Mouse (Mus musculus) MEL (cell line): ENCODE data around the gene Vps72. TPM values are rescaled to one million over a fixed set of nuclear protein-coding genes. Genes with fewer than 3 reads are reported as not detected.

Experiments
- DNase-seq: peaks from one replicate; pipeline ENCODE4 v3.0.0; 2011; ENCODE audit warnings: low read depth, low spot score
- H3K27ac ChIP-seq: 2 replicates; pipeline ENCODE4 v1.5.1; 2012; ENCODE audit warnings: low read depth, mild to moderate bottlenecking, control low read depth, low read length, moderate library complexity; ENCODE audit not compliant: control insufficient read depth
- H3K27me3 ChIP-seq, 2 experiments: fragments of 150-350 bp in 1 of 2; sonication (generic) in 1 of 2; 2 replicates each; pipeline ENCODE4 v1.6.1; 2012; ENCODE audit warnings: low read length in 2 of 2, mild to moderate bottlenecking in 2 of 2, improper control_type of control experiment in 1 of 2, moderate library complexity in 1 of 2; ENCODE audit not compliant: insufficient read depth in 2 of 2, control insufficient read depth in 1 of 2
- H3K36me3 ChIP-seq, 2 experiments: 2 replicates each; pipeline ENCODE4 v1.6.1; 2012 to 2014; ENCODE audit warnings: low read length in 2 of 2, improper control_type of control experiment in 1 of 2, inconsistent platforms in 1 of 2, mild to moderate bottlenecking in 1 of 2; ENCODE audit not compliant: insufficient read depth in 2 of 2, control insufficient read depth in 1 of 2
- H3K4me1 ChIP-seq, 2 experiments: fragments of 150-350 bp in 1 of 2; sonication (generic) in 1 of 2; 2 replicates each; pipeline ENCODE4 v1.6.1; 2012; ENCODE audit warnings: low read length in 2 of 2, improper control_type of control experiment in 1 of 2, mild to moderate bottlenecking in 1 of 2; ENCODE audit not compliant: insufficient read depth in 2 of 2, control insufficient read depth in 1 of 2
- H3K4me3 ChIP-seq, 2 experiments: fragments of 150-350 bp in 1 of 2; sonication (generic) in 1 of 2; 2 replicates each; pipeline ENCODE4 v1.5.1; 2012; ENCODE audit warnings: low read depth in 2 of 2, low read length in 2 of 2, mild to moderate bottlenecking in 2 of 2, moderate library complexity in 2 of 2, control low read depth in 1 of 2, improper control_type of control experiment in 1 of 2; ENCODE audit not compliant: control insufficient read depth in 1 of 2, insufficient read depth in 1 of 2
- H3K79me2 ChIP-seq: 2 replicates; pipeline ENCODE4 v1.6.1; 2012; ENCODE audit warnings: mild to moderate bottlenecking, low read length, moderate library complexity; ENCODE audit not compliant: control insufficient read depth, poor library complexity, insufficient read depth
- H3K9ac ChIP-seq: 2 replicates; pipeline ENCODE4 v1.6.1; 2012; ENCODE audit warnings: low read depth, mild to moderate bottlenecking, control low read depth, low read length, moderate library complexity; ENCODE audit not compliant: control insufficient read depth, poor library complexity, severe bottlenecking
- H3K9me3 ChIP-seq: fragments of 150-350 bp; sonication (generic); replicated peaks from 2 replicates; pipeline ENCODE4 v1.6.1; 2012; ENCODE audit warnings: mild to moderate bottlenecking, low read length, improper control_type of control experiment, moderate library complexity; ENCODE audit not compliant: insufficient read depth
- BHLHE40 ChIP-seq: IDR thresholded peaks from 2 replicates; pipeline ENCODE4 v1.6.1; 2012; ENCODE audit warnings: low read depth, mild to moderate bottlenecking, inconsistent platforms, low read length, improper control_type of control experiment, borderline replicate concordance
- CHD1 ChIP-seq: IDR thresholded peaks from 2 replicates; pipeline ENCODE4 v1.6.1; 2012; ENCODE audit warnings: low read depth, mild to moderate bottlenecking, inconsistent platforms, low read length, improper control_type of control experiment
- CHD2 ChIP-seq: IDR thresholded peaks from 2 replicates; pipeline ENCODE4 v1.6.1; 2011; ENCODE audit warnings: low read length, improper control_type of control experiment
- CTCF ChIP-seq, 3 experiments: IDR thresholded peaks in 2 of 3; conservative IDR thresholded peaks in 1 of 3; 2 replicates each; pipeline ENCODE4 v1.5.1; 2011 to 2012; ENCODE audit warnings: low read length in 3 of 3, low read depth in 2 of 3, mild to moderate bottlenecking in 2 of 3, improper control_type of control experiment in 1 of 3, inconsistent platforms in 1 of 3, mixed read lengths in 1 of 3, moderate library complexity in 1 of 3; ENCODE audit not compliant: control insufficient read depth in 1 of 3, insufficient read depth in 1 of 3, poor library complexity in 1 of 3, severe bottlenecking in 1 of 3
- E2F4 ChIP-seq: IDR thresholded peaks from 2 replicates; pipeline ENCODE4 v1.6.1; 2011; ENCODE audit warnings: low read depth, low read length, improper control_type of control experiment, borderline replicate concordance
- ELF1 ChIP-seq: IDR thresholded peaks from 2 replicates; pipeline ENCODE4 v1.6.1; 2014; ENCODE audit warnings: low read depth, mild to moderate bottlenecking, inconsistent platforms, low read length, improper control_type of control experiment, moderate library complexity
- EP300 ChIP-seq, 2 experiments: IDR thresholded peaks; 2 replicates each; pipeline ENCODE4 v1.6.1; 2011; ENCODE audit warnings: improper control_type of control experiment in 2 of 2, low read length in 2 of 2, low read depth in 1 of 2, mild to moderate bottlenecking in 1 of 2
- ETS1 ChIP-seq: IDR thresholded peaks from 2 replicates; pipeline ENCODE4 v1.6.1; 2012; ENCODE audit warnings: low read depth, mild to moderate bottlenecking, inconsistent platforms, low read length, improper control_type of control experiment, moderate library complexity
- GABPA ChIP-seq: IDR thresholded peaks from 2 replicates; pipeline ENCODE4 v1.6.1; 2012; ENCODE audit warnings: low read depth, mild to moderate bottlenecking, inconsistent platforms, low read length, improper control_type of control experiment, moderate library complexity
- HCFC1 ChIP-seq: IDR thresholded peaks from 2 replicates; pipeline ENCODE4 v1.6.1; 2012; ENCODE audit warnings: low read depth, mild to moderate bottlenecking, inconsistent platforms, low read length, improper control_type of control experiment, moderate library complexity
- JUND ChIP-seq: IDR thresholded peaks from 2 replicates; pipeline ENCODE4 v1.6.1; 2011; ENCODE audit warnings: low read depth, mild to moderate bottlenecking, improper control_type of control experiment, low read length
- MAFK ChIP-seq: IDR thresholded peaks from 2 replicates; pipeline ENCODE4 v1.6.1; 2011; ENCODE audit warnings: low read depth, mild to moderate bottlenecking, low read length, improper control_type of control experiment, borderline replicate concordance
- MAX ChIP-seq: IDR thresholded peaks from 2 replicates; pipeline ENCODE4 v1.6.1; 2011; ENCODE audit warnings: low read length, improper control_type of control experiment
- MAZ ChIP-seq: IDR thresholded peaks from 2 replicates; pipeline ENCODE4 v1.6.1; 2012; ENCODE audit warnings: low read depth, mild to moderate bottlenecking, inconsistent platforms, low read length, improper control_type of control experiment
- MEF2A ChIP-seq: IDR thresholded peaks from 2 replicates; pipeline ENCODE4 v1.6.1; 2014; ENCODE audit warnings: low read depth, mild to moderate bottlenecking, inconsistent platforms, low read length, improper control_type of control experiment; ENCODE audit not compliant: poor library complexity, insufficient replicate concordance, severe bottlenecking; ENCODE audit errors: extremely low read depth
- MXI1 ChIP-seq: IDR thresholded peaks from 2 replicates; pipeline ENCODE4 v1.6.1; 2011; ENCODE audit warnings: mild to moderate bottlenecking, low read depth, low read length, improper control_type of control experiment
- MYB ChIP-seq: IDR thresholded peaks from 2 replicates; pipeline ENCODE4 v1.6.1; 2011; ENCODE audit warnings: mild to moderate bottlenecking, low read depth, low read length, improper control_type of control experiment
- MYC ChIP-seq: IDR thresholded peaks from 2 replicates; pipeline ENCODE4 v1.6.1; 2011; ENCODE audit warnings: low read depth, mild to moderate bottlenecking, low read length, improper control_type of control experiment, moderate library complexity
- NELFE ChIP-seq: IDR thresholded peaks from 2 replicates; pipeline ENCODE4 v1.6.1; 2011; ENCODE audit warnings: low read depth, low read length, improper control_type of control experiment
- NRF1 ChIP-seq: IDR thresholded peaks from 2 replicates; pipeline ENCODE4 v1.6.1; 2014; ENCODE audit warnings: low read depth, mild to moderate bottlenecking, inconsistent platforms, low read length, improper control_type of control experiment, moderate library complexity; ENCODE audit not compliant: poor library complexity, insufficient read depth, severe bottlenecking
- POLR2AphosphoS2 ChIP-seq: IDR thresholded peaks from 2 replicates; pipeline ENCODE4 v1.6.1; 2011; ENCODE audit warnings: low read length, improper control_type of control experiment
- RAD21 ChIP-seq: IDR thresholded peaks from 2 replicates; pipeline ENCODE4 v1.6.1; 2011; ENCODE audit warnings: mild to moderate bottlenecking, low read depth, low read length, improper control_type of control experiment
- SIN3A ChIP-seq: IDR thresholded peaks from 2 replicates; pipeline ENCODE4 v1.6.1; 2012; ENCODE audit warnings: low read length, improper control_type of control experiment, inconsistent platforms
- SMC3 ChIP-seq: IDR thresholded peaks from 2 replicates; pipeline ENCODE4 v1.6.1; 2011; ENCODE audit warnings: low read depth, low read length, improper control_type of control experiment
- TAL1 ChIP-seq: IDR thresholded peaks from 2 replicates; pipeline ENCODE4 v1.6.1; 2012; ENCODE audit warnings: mild to moderate bottlenecking, inconsistent platforms, low read length, moderate library complexity, mixed read lengths
- TBP ChIP-seq: IDR thresholded peaks from 2 replicates; pipeline ENCODE4 v1.8.0; 2011; ENCODE audit warnings: low read depth, low read length, improper control_type of control experiment
- TCF12 ChIP-seq: IDR thresholded peaks from 2 replicates; pipeline ENCODE4 v1.6.1; 2014; ENCODE audit warnings: low read depth, mild to moderate bottlenecking, inconsistent platforms, low read length, improper control_type of control experiment, moderate library complexity
- UBTF ChIP-seq: IDR thresholded peaks from 2 replicates; pipeline ENCODE4 v1.6.1; 2012; ENCODE audit warnings: low read depth, mild to moderate bottlenecking, inconsistent platforms, low read length, improper control_type of control experiment, moderate library complexity, borderline replicate concordance; ENCODE audit not compliant: insufficient read depth
- USF2 ChIP-seq, 2 experiments: IDR thresholded peaks; 2 replicates each; pipeline ENCODE4 v1.6.1; 2011 to 2012; ENCODE audit warnings: improper control_type of control experiment in 2 of 2, low read length in 2 of 2, borderline replicate concordance in 1 of 2, inconsistent platforms in 1 of 2, low read depth in 1 of 2, mild to moderate bottlenecking in 1 of 2; ENCODE audit not compliant: insufficient read depth in 1 of 2
- ZC3H11A ChIP-seq: IDR thresholded peaks from 2 replicates; pipeline ENCODE4 v1.6.1; 2012; ENCODE audit warnings: low read depth, mild to moderate bottlenecking, inconsistent platforms, low read length, improper control_type of control experiment
- ZKSCAN1 ChIP-seq: IDR thresholded peaks from 2 replicates; pipeline ENCODE4 v1.6.1; 2012; ENCODE audit warnings: low read depth, mild to moderate bottlenecking, inconsistent platforms, low read length, improper control_type of control experiment, moderate library complexity
- ZMIZ1 ChIP-seq: IDR thresholded peaks from 2 replicates; pipeline ENCODE4 v1.6.1; 2012; ENCODE audit warnings: low read depth, mild to moderate bottlenecking, inconsistent platforms, low read length, improper control_type of control experiment, moderate library complexity
- ZNF384 ChIP-seq: IDR thresholded peaks from 2 replicates; pipeline ENCODE4 v1.6.1; 2012; ENCODE audit warnings: low read depth, mild to moderate bottlenecking, inconsistent platforms, low read length, improper control_type of control experiment
- polyA plus RNA-seq, 2 experiments: library from polyadenylated mRNA; stranded (reverse) in 1 of 2; unstranded in 1 of 2; fragments of >175 nt in 1 of 2; fragments of >200 nt in 1 of 2; gene quantifications; 2 replicates each; pipeline versions ENCODE4 v1.2.1 to v1.2.4; 2012; ENCODE audit warnings: low replicate concordance in 2 of 2, low read depth in 1 of 2; ENCODE audit not compliant: insufficient read length in 2 of 2, insufficient read depth in 1 of 2, missing spikeins in 1 of 2
- total RNA-seq: library from RNA; depleted of rRNA; stranded (reverse); fragments of 300-350 nt; gene quantifications from 2 replicates; pipeline ENCODE4 v1.2.3, GENCODE M21; 2012

Gene Vps72
- total and polyA plus RNA-seq, 3 experiments = 128 to 416 (median 266) TPM

DNA sequence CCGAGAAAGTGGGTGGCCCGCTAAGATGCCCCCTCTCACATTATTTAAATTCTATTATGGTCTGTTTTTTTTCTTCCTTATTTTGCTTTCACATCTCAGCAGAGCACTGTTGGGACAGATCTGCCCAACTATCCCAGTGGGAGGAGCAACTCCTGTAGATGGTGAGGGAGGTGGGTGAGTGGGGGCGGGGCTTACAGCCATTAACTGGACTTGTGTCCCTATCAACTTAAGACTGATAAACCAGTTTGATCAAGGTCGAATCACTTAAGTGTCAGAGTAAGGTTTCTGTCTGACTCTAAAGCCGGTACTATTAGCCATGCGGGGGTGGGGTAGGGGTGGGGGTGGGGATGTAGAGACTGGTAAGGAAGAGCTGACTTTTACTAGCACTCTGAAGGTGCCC lies 24.2 kb downstream of the Vps72 start (continued):
- TF ChIP-seq GABPA = no peak
- no peak for TF ChIP-seq ZC3H11A
- peak; percentile 8; the same call in 1 of the 2 replicates for TF ChIP-seq SIN3A
- no peak for TF ChIP-seq UBTF
- no peak for TF ChIP-seq RAD21
- TF ChIP-seq TAL1 = no peak
- peak; percentile 65 for TF ChIP-seq HCFC1

DNA sequence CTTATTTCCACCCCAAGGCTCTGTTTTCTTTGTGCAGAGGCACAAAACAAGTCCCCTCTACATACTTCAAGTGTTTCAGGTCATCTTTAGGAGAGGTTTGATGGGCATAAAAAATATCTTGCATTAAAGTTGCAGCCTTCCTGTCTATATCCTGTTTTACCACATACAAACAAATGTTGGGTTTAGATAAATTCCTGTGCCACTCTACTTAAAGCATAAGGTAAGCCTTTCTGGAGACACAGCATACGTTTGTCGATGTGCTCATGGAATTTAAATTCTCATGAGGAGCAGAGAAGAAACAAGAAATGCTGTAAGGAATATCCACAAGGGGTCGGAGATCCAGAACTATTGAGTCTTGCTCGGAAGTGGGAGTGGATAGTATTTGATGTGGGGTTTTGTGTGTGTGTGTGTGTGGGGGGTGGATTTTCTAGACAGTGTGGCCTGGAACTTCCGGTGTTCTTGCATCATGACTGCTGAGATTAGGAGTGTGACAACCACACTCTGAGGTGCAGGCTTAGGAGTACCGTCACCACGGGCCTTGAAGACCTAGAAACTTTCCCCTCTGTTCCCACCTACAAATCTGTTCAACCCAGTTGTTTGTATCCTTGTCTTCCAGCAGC lies 24.7 kb downstream of the Vps72 start:
- DNase-seq = peak; percentile 88
- TF ChIP-seq ZKSCAN1 (no peak), HCFC1 (no peak; the same call in none of the 2 replicates), NRF1 (no peak), RAD21 (no peak), TAL1 (peak; percentile 85), ZMIZ1 (no peak; the same call in 1 of the 2 replicates), MAX (peak; percentile 63; the same call in 1 of the 2 replicates), MXI1 (peak; percentile 58; the same call in 1 of the 2 replicates), USF2 (IDR thresholded peaks at IDR 0.05; ENCODE audit: borderline replicate concordance in 1 of 2, insufficient read depth in 1 of 2, low read depth in 1 of 2, low read length in 2 of 2) (no peak), MYB (no peak), MAFK (no peak), JUND (0 out of 2 replicates have a peak, but pooled peaks have one; percentile 5), NELFE (no peak; the same call in 1 of the 2 replicates), SMC3 (no peak), ELF1 (peak; percentile 68), MEF2A (no peak), UBTF (no peak), EP300 (IDR thresholded peaks at IDR 0.05; ENCODE audit: low read depth in 1 of 2, low read length in 2 of 2) (peak; percentile 62 to 79), ZC3H11A (no peak), POLR2AphosphoS2 (no peak; the same call in 1 of the 2 replicates), CTCF (IDR thresholded peaks at IDR 0.05 in 2 of 3, conservative IDR thresholded peaks at IDR 0.05 in 1 of 3; ENCODE audit: control insufficient read depth in 1 of 3, insufficient read depth in 1 of 3, low read depth in 2 of 3, low read length in 3 of 3, poor library complexity in 1 of 3, severe bottlenecking in 1 of 3) (no peak), TBP (peak; percentile 76), CHD2 (no peak; the same call in 1 of the 2 replicates), MAZ (peak; percentile 74), CHD1 (no peak), MYC (peak; percentile 72; the same call in 1 of the 2 replicates), BHLHE40 (no peak), E2F4 (no peak), GABPA (no peak), ETS1 (peak; percentile 59; the same call in 1 of the 2 replicates), TCF12 (peak; percentile 85), ZNF384 (no peak)

More for the DNA sequence above, 24.7 kb downstream of the Vps72 start:
- H3K9ac ChIP-seq = peak overlapping the region; percentile 45
- H3K36me3 ChIP-seq = peaks cover 0 to 20% of the 10 kb centered on the region in 2 experiments
- no peaks in the 10 kb centered on the region for H3K27me3 ChIP-seq
- H3K9me3 ChIP-seq = no peaks in the 10 kb centered on the region
- H3K4me1 ChIP-seq = peaks cover 12 to 24% of the 10 kb centered on the region in 2 experiments
- H3K4me3 ChIP-seq = peak overlapping the region; percentile 55 to 86
- H3K27ac ChIP-seq = peak overlapping the region; percentile 79
- peaks cover 11% of the 10 kb centered on the region for H3K79me2 ChIP-seq
